Mouse (Mus musculus): Measurements from ENCODE around the gene Pgam5. TPM values are rescaled to one million over a fixed set of nuclear protein-coding genes. Genes with fewer than 3 reads are reported as not detected.

Gene Pgam5
- polyA plus RNA-seq, 1 experiment from 2014 or later: 92.5 TPM

- Histone ChIP-seq H3K27ac (replicated peaks) (no peak overlapping the region), H3K9me3 (no peaks in the 10 kb centered on the region), H3K4me2 (no peak overlapping the region), H3K36me3 (no peaks in the 10 kb centered on the region), H3K27me3 (peaks cover 20% of the 10 kb centered on the region), H3K9ac (no peak overlapping the region), H3K4me1 (replicated peaks) (peaks cover 12% of the 10 kb centered on the region), H3K4me3 (no peak overlapping the region)
- no peak for ATAC-seq (ENCODE audit: low read depth)
- 81% methylated on average over 2 of the region's 2 CpGs for WGBS
Observed at GRCm38 (mm10) chr5:110281984-110282383, 12.3 kb upstream of the Pgam5 start.

- H3K27ac ChIP-seq (replicated peaks): no peak overlapping the region
- 92% methylated on average over 1 of the region's 1 CpGs for WGBS
- H3K9ac ChIP-seq: no peak overlapping the region
- no peak for ATAC-seq (ENCODE audit: low read depth)
- no peaks in the 10 kb centered on the region for H3K4me1 ChIP-seq (replicated peaks)
- no peaks in the 10 kb centered on the region for H3K27me3 ChIP-seq
- no peak overlapping the region for H3K4me3 ChIP-seq
- H3K9me3 ChIP-seq: no peaks in the 10 kb centered on the region
- H3K4me2 ChIP-seq: no peak overlapping the region
- no peaks in the 10 kb centered on the region for H3K36me3 ChIP-seq
Observed at GRCm38 (mm10) chr5:110276910-110277309, 7.2 kb upstream of the Pgam5 start.

GRCm38 (mm10) chr5:110276391-110276790 lies 6.7 kb upstream of the Pgam5 start:
- Histone ChIP-seq H3K4me2 (no peak overlapping the region), H3K4me3 (no peak overlapping the region), H3K4me1 (replicated peaks) (no peaks in the 10 kb centered on the region), H3K27me3 (no peaks in the 10 kb centered on the region), H3K27ac (replicated peaks) (no peak overlapping the region), H3K36me3 (no peaks in the 10 kb centered on the region), H3K9ac (no peak overlapping the region), H3K9me3 (no peaks in the 10 kb centered on the region)
- no peak for ATAC-seq (ENCODE audit: low read depth)
- WGBS: 74% methylated on average over 2 of the region's 2 CpGs

GRCm38 (mm10) chr5:110274846-110275245 lies 5.1 kb upstream of the Pgam5 start:
- H3K36me3 ChIP-seq: no peaks in the 10 kb centered on the region
- no peak overlapping the region for H3K4me3 ChIP-seq
- H3K9me3 ChIP-seq: no peaks in the 10 kb centered on the region
- no peaks in the 10 kb centered on the region for H3K4me1 ChIP-seq (replicated peaks)
- no peak for ATAC-seq (ENCODE audit: low read depth)
- WGBS: 59% methylated on average over 2 of the region's 2 CpGs
- no peak overlapping the region for H3K27ac ChIP-seq (replicated peaks)
- H3K4me2 ChIP-seq: no peak overlapping the region
- no peaks in the 10 kb centered on the region for H3K27me3 ChIP-seq
- no peak overlapping the region for H3K9ac ChIP-seq

GRCm38 (mm10) chr5:110274147-110274546 lies 4.4 kb upstream of the Pgam5 start:
- Histone ChIP-seq H3K27me3 (no peaks in the 10 kb centered on the region), H3K4me2 (no peak overlapping the region), H3K9me3 (no peaks in the 10 kb centered on the region), H3K27ac (replicated peaks) (no peak overlapping the region), H3K36me3 (no peaks in the 10 kb centered on the region), H3K9ac (no peak overlapping the region), H3K4me1 (replicated peaks) (peaks cover under 1% of the 10 kb centered on the region), H3K4me3 (no peak overlapping the region)
- WGBS: 86% methylated on average over 4 of the region's 4 CpGs
- no peak for ATAC-seq (ENCODE audit: low read depth)

GRCm38 (mm10) chr5:110270242-110270641 lies 529 bp upstream of the Pgam5 start:
- Histone ChIP-seq H3K27ac (replicated peaks) (no peak overlapping the region), H3K27me3 (no peaks in the 10 kb centered on the region), H3K4me2 (0 out of 2 replicates have a peak overlapping the region, but pooled peaks have one; percentile 14), H3K9me3 (no peaks in the 10 kb centered on the region), H3K4me1 (replicated peaks) (peaks cover 11% of the 10 kb centered on the region), H3K4me3 (no peak overlapping the region), H3K36me3 (peaks cover 23% of the 10 kb centered on the region), H3K9ac (no peak overlapping the region)
- 93% methylated on average over 6 of the region's 6 CpGs for WGBS
- 0 out of 2 replicates have a peak, but pooled peaks have one; percentile 10 for ATAC-seq (ENCODE audit: low read depth)

- 95% methylated on average over 4 of the region's 4 CpGs for WGBS
- Histone ChIP-seq H3K4me1 (replicated peaks) (peaks cover 11% of the 10 kb centered on the region), H3K27ac (replicated peaks) (no peak overlapping the region), H3K9me3 (no peaks in the 10 kb centered on the region), H3K27me3 (no peaks in the 10 kb centered on the region), H3K4me3 (no peak overlapping the region), H3K9ac (no peak overlapping the region), H3K36me3 (peaks cover 45% of the 10 kb centered on the region), H3K4me2 (no peak overlapping the region)
- ATAC-seq (ENCODE audit: low read depth): no peak
Observed at GRCm38 (mm10) chr5:110266941-110267340, 2.8 kb downstream of the Pgam5 start.

GRCm38 (mm10) chr5:110244091-110244490 lies 25.6 kb downstream of the Pgam5 start:
- no peak overlapping the region for H3K4me2 ChIP-seq
- H3K4me1 ChIP-seq (replicated peaks): no peaks in the 10 kb centered on the region
- peaks cover 93% of the 10 kb centered on the region for H3K36me3 ChIP-seq
- no peak for ATAC-seq (ENCODE audit: low read depth)
- H3K27me3 ChIP-seq: no peaks in the 10 kb centered on the region
- no peak overlapping the region for H3K9ac ChIP-seq
- H3K9me3 ChIP-seq: no peaks in the 10 kb centered on the region
- no peak overlapping the region for H3K4me3 ChIP-seq
- H3K27ac ChIP-seq (replicated peaks): no peak overlapping the region
- WGBS: 92% methylated on average over 2 of the region's 2 CpGs

GRCm38 (mm10) chr5:110232346-110232745 lies 37.4 kb downstream of the Pgam5 start:
- H3K27ac ChIP-seq (replicated peaks): no peak overlapping the region
- WGBS: 86% methylated on average over 6 of the region's 6 CpGs
- H3K9me3 ChIP-seq: no peaks in the 10 kb centered on the region
- peak overlapping the region; percentile 73 for H3K4me2 ChIP-seq
- H3K4me3 ChIP-seq: 0 out of 2 replicates have a peak overlapping the region, but pooled peaks have one; percentile 70
- H3K36me3 ChIP-seq: peaks cover 36% of the 10 kb centered on the region
- peaks cover 24% of the 10 kb centered on the region for H3K4me1 ChIP-seq (replicated peaks)
- peak overlapping the region; percentile 22; the same call in 1 of the 2 replicates for H3K9ac ChIP-seq
- no peaks in the 10 kb centered on the region for H3K27me3 ChIP-seq
- no peak for ATAC-seq (ENCODE audit: low read depth)

- H3K4me3 ChIP-seq: peak overlapping the region; percentile 70
- ATAC-seq (ENCODE audit: low read depth): no peak
- peaks cover 24% of the 10 kb centered on the region for H3K4me1 ChIP-seq (replicated peaks)
- H3K27me3 ChIP-seq: no peaks in the 10 kb centered on the region
- H3K27ac ChIP-seq (replicated peaks): no peak overlapping the region
- WGBS: 42% methylated on average over 13 of the region's 13 CpGs
- peak overlapping the region; percentile 73 for H3K4me2 ChIP-seq
- no peaks in the 10 kb centered on the region for H3K9me3 ChIP-seq
- peaks cover 36% of the 10 kb centered on the region for H3K36me3 ChIP-seq
- peak overlapping the region; percentile 93 for H3K9ac ChIP-seq
Observed at GRCm38 (mm10) chr5:110231638-110232037, 38.1 kb downstream of the Pgam5 start.

GRCm38 (mm10) chr5:110230780-110231461 lies 38.8 kb downstream of the Pgam5 start, which contains the start of gene Ankle2:
TSS of gene Ankle2 (plus strand) at chr5:110231004.
- under 1% methylated on average over 77 of the region's 81 CpGs for WGBS
- Histone ChIP-seq H3K9me3 (no peaks in the 10 kb centered on the region), H3K4me1 (replicated peaks) (peaks cover 24% of the 10 kb centered on the region), H3K27ac (replicated peaks) (peak within 1 kb of the TSS; percentile 94), H3K36me3 (peaks cover 32% of the 10 kb centered on the region), H3K9ac (peak within 1 kb of the TSS; percentile 93), H3K4me3 (peak within 1 kb of the TSS; percentile 70), H3K27me3 (no peaks in the 10 kb centered on the region), H3K4me2 (peak within 1 kb of the TSS; percentile 73)
- peak; percentile 98 for ATAC-seq (ENCODE audit: low read depth)

- H3K27me3 ChIP-seq: no peaks in the 10 kb centered on the region
- H3K9me3 ChIP-seq: no peaks in the 10 kb centered on the region
- WGBS: 8% methylated on average over 8 of the region's 8 CpGs
- peak overlapping the region; percentile 93 for H3K9ac ChIP-seq
- H3K4me1 ChIP-seq (replicated peaks): peaks cover 24% of the 10 kb centered on the region
- ATAC-seq (ENCODE audit: low read depth): peak; percentile 28; the same call in 1 of the 2 replicates
- peak overlapping the region; percentile 94 for H3K27ac ChIP-seq (replicated peaks)
- peak overlapping the region; percentile 73 for H3K4me2 ChIP-seq
- peak overlapping the region; percentile 70 for H3K4me3 ChIP-seq
- peaks cover 32% of the 10 kb centered on the region for H3K36me3 ChIP-seq
Observed at GRCm38 (mm10) chr5:110230401-110230779, 39.3 kb downstream of the Pgam5 start.

All from neural tube, embryonic 13.5 days (tissue).